8 mouse cellular contexts compared by ENCODE assay signal in the genomic region with DNA sequence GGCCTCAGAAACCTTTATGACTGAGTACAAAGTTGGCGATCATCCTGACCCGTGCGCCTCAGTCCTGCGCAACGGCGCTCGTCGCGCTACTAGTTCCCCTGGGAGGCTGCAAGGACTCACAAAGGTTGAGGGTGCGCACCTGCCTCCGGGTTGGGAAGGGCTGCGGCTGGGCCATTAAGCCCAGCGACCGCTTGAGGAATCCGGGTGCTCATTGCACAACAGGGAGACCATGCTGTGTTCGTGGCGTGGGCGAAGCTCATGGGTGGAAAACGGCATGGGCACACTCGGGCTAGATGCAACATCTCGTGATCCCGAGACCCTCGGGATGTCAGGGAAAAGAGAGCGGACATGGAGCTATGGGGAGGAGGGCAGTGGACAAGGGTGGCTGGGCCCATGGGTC. TPM values are rescaled to one million over a fixed set of nuclear protein-coding genes. Genes with fewer than 3 reads are reported as not detected.
DNase-seq lines count a peak whose midpoint lies in the region; ATAC-seq and TF ChIP-seq lines count a peak whose summit lies in the region.

No protein-coding gene starts in this region.

- H3K27ac ChIP-seq in layer of hippocampus, adult 2 months = peak overlapping the region; percentile 96
- peak overlapping the region; percentile 100 for H3K27ac ChIP-seq in brown adipose tissue, adult 24 weeks (replicated peaks; ENCODE audit: low read depth, low read length)
- peak overlapping the region; percentile 99 for H3K27ac ChIP-seq in hindbrain, embryonic 15.5 days (replicated peaks)
- H3K27ac ChIP-seq in midbrain, embryonic 13.5 days = peak overlapping the region; percentile 99

- peak overlapping the region; percentile 60 for H3K4me3 ChIP-seq in layer of hippocampus, adult 2 months
- peak overlapping the region; percentile 87 for H3K4me3 ChIP-seq in brown adipose tissue, adult 24 weeks (ENCODE audit: insufficient read depth, low read depth, low read length)
- peak overlapping the region; percentile 52 for H3K4me3 ChIP-seq in hindbrain, embryonic 15.5 days
- peak overlapping the region; percentile 50 for H3K4me3 ChIP-seq in midbrain, embryonic 13.5 days (replicated peaks)

- peak; percentile 10 for ATAC-seq in hindbrain, embryonic 15.5 days (ENCODE audit: low FRiP score, low read depth)
- peak; percentile 1 for ATAC-seq in midbrain, embryonic 13.5 days

- no peak for DNase-seq in layer of hippocampus, adult 2 months (ENCODE audit: low spot score in 2 of 2)
- no peak for DNase-seq in layer of hippocampus, adult 8-10 months (ENCODE audit: low spot score in 2 of 2)
- DNase-seq in ovary, adult 18-20 months (ENCODE audit: low spot score) = no peak
- no peak for DNase-seq in frontal cortex, postnatal 14 days (ENCODE audit: low spot score in 2 of 2)
- DNase-seq in adrenal gland, adult 2 months = no peak

- TF ChIP-seq CTCF in layer of hippocampus, adult 2 months (conservative IDR thresholded peaks at IDR 0.05) = no peak

- peak overlapping the region; percentile 82 for H3K4me2 ChIP-seq in hindbrain, embryonic 15.5 days
- peak overlapping the region; percentile 84 for H3K4me2 ChIP-seq in midbrain, embryonic 13.5 days (replicated peaks)

- 1% methylated on average over 24 of the region's 24 CpGs for WGBS in hindbrain, embryonic 15.5 days
- WGBS in midbrain, embryonic 13.5 days = 1% methylated on average over 24 of the region's 24 CpGs

- H3K27me3 ChIP-seq in hindbrain, embryonic 15.5 days = no peaks in the 10 kb centered on the region
- H3K27me3 ChIP-seq in midbrain, embryonic 13.5 days = no peaks in the 10 kb centered on the region

- peaks cover 16% of the 10 kb centered on the region for H3K4me1 ChIP-seq in brown adipose tissue, adult 24 weeks (ENCODE audit: control insufficient read depth, insufficient read depth, insufficient read length, low read length)
- peaks cover 53% of the 10 kb centered on the region for H3K4me1 ChIP-seq in hindbrain, embryonic 15.5 days (replicated peaks)
- peaks cover 51% of the 10 kb centered on the region for H3K4me1 ChIP-seq in midbrain, embryonic 13.5 days (replicated peaks)

- no peaks in the 10 kb centered on the region for H3K36me3 ChIP-seq in hindbrain, embryonic 15.5 days
- H3K36me3 ChIP-seq in midbrain, embryonic 13.5 days = no peaks in the 10 kb centered on the region

- no peaks in the 10 kb centered on the region for H3K9me3 ChIP-seq in hindbrain, embryonic 15.5 days
- no peaks in the 10 kb centered on the region for H3K9me3 ChIP-seq in midbrain, embryonic 13.5 days

- H3K9ac ChIP-seq in hindbrain, embryonic 15.5 days = peak overlapping the region; percentile 85
- H3K9ac ChIP-seq in midbrain, embryonic 13.5 days (replicated peaks) = peak overlapping the region; percentile 92

RNA-seq across cellular contexts. Expression of gene Tex44, which starts 16.7 kb away (rescaled TPM):
- total RNA-seq in layer of hippocampus, adult 2 months (2021) = not detected
- total RNA-seq in layer of hippocampus, adult 8-10 months (2022) = not detected
- polyA plus RNA-seq in brown adipose tissue, adult 24 weeks (2012; ENCODE audit: insufficient read depth, insufficient read length, missing spikeins) = not detected in 2 replicates
- not detected in 2 replicates for polyA plus RNA-seq in hindbrain, embryonic 15.5 days (2015; fragmentation: Nextera tagmentation; extraction: Ambion mirVana)
- polyA plus RNA-seq in midbrain, embryonic 13.5 days (2015; fragmentation: Nextera tagmentation; extraction: Ambion mirVana) = not detected in 2 replicates
- total RNA-seq in adrenal gland, adult 2 months (2021) = not detected
- polyA plus RNA-seq in adrenal gland, adult 2 months (2012; rRNA removed) = not detected in 2 replicates

RNA-seq across cellular contexts. Expression of gene Nmur1, which starts 16.8 kb away (rescaled TPM):
- not detected for total RNA-seq in layer of hippocampus, adult 2 months (2021)
- total RNA-seq in layer of hippocampus, adult 8-10 months (2022) = not detected
- not detected in 2 replicates for polyA plus RNA-seq in brown adipose tissue, adult 24 weeks (2012; ENCODE audit: insufficient read depth, insufficient read length, missing spikeins)
- polyA plus RNA-seq in hindbrain, embryonic 15.5 days (2015; fragmentation: Nextera tagmentation; extraction: Ambion mirVana) = 0.19 and 0.25 TPM in 2 replicates
- polyA plus RNA-seq in midbrain, embryonic 13.5 days (2015; fragmentation: Nextera tagmentation; extraction: Ambion mirVana) = 0.22 TPM in 1 of 2 replicates, not detected in the other
- total RNA-seq in adrenal gland, adult 2 months (2021) = not detected
- 0.17 and 0.18 TPM in 2 replicates for polyA plus RNA-seq in adrenal gland, adult 2 months (2012; rRNA removed)
